ENCODE assay signal across 13 mouse cellular contexts in the genomic region with DNA sequence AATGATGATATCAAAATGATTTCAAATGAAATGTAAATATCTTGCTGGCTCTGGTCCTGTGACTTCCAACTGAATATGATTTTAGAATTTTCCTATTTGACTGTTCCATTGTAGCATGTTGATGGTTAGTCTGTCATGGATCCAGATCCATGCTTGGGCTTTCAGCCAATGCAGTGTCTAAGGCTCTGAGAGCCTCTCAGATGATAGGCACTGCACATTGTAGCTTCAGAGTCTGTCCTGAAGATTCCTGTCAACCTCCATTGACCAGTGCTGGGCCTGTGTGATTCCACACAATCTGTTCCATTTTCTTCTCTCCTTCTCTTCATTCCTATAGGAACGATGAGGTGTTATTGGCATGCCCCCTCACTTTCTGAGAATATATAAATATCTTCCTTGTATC.
"Had no signal": no experiment of that assay in that cellular context is flagged by ENCODE, and none has a peak within 500 bp of the region (broad histone marks: within the 10 kb centered on the region; RNA-seq: fewer than 3 reads in every experiment).

No protein-coding gene starts in this region.

- H3K27me3 ChIP-seq: kidney, embryonic 15.5 days; limb, embryonic 12.5 days; liver, embryonic 13.5 days; midbrain, embryonic 13.5 days; stomach, embryonic 15.5 days had no signal

- ATAC-seq: intestine, embryonic 16.5 days; liver, postnatal 0 days; midbrain, embryonic 13.5 days had no signal

- H3K4me3 ChIP-seq: kidney, embryonic 15.5 days; limb, embryonic 12.5 days; liver, embryonic 13.5 days; midbrain, embryonic 13.5 days; stomach, embryonic 15.5 days had no signal

- H3K9ac ChIP-seq: kidney, embryonic 15.5 days; limb, embryonic 12.5 days; liver, embryonic 13.5 days; liver, postnatal 0 days; midbrain, embryonic 13.5 days; stomach, embryonic 15.5 days had no signal

- H3K9me3 ChIP-seq: kidney, embryonic 15.5 days; limb, embryonic 12.5 days; liver, embryonic 13.5 days; midbrain, embryonic 13.5 days; stomach, embryonic 15.5 days had no signal

- H3K27ac ChIP-seq: kidney, embryonic 15.5 days; limb, embryonic 12.5 days; liver, embryonic 13.5 days; midbrain, embryonic 13.5 days; stomach, embryonic 15.5 days had no signal

- DNase-seq: kidney, adult 2 months; kidney, postnatal 25 days; liver; liver, embryonic 13.5 days; liver, postnatal 0 days; right cerebral cortex, postnatal 14 days; thymus, adult 2 months; thymus, postnatal 25 days had no signal

- H3K4me2 ChIP-seq: kidney, embryonic 15.5 days; limb, embryonic 12.5 days; liver, embryonic 13.5 days; midbrain, embryonic 13.5 days; stomach, embryonic 15.5 days had no signal

- H3K4me1 ChIP-seq: kidney, embryonic 15.5 days; limb, embryonic 12.5 days; liver, embryonic 13.5 days; midbrain, embryonic 13.5 days had no signal

- H3K36me3 ChIP-seq: kidney, embryonic 15.5 days; limb, embryonic 12.5 days; liver, embryonic 13.5 days; midbrain, embryonic 13.5 days; stomach, embryonic 15.5 days had no signal
